Mouse (Mus musculus) liver, adult 2 months (tissue): ENCODE measurements around the gene Adgrg7. TPM values are rescaled to one million over a fixed set of nuclear protein-coding genes. Genes with fewer than 3 reads are reported as not detected.

Experiments
- DNase-seq: peaks from one replicate; pipeline ENCODE4 v3.0.0-alpha.2; 2011; ENCODE audit warnings: low read depth, low spot score; ENCODE audit errors: extremely low read depth
- H3K27ac ChIP-seq: fragments of 200-500 bp; replicated peaks from 2 replicates; pipeline ENCODE4 v1.5.1; 2012; ENCODE audit warnings: low read depth, mild to moderate bottlenecking, control low read depth, inconsistent platforms, low read length; ENCODE audit not compliant: insufficient read depth
- H3K27me3 ChIP-seq: fragments of 200-500 bp; 2 replicates; pipeline ENCODE4 v1.6.1; 2012; ENCODE audit warnings: mild to moderate bottlenecking, moderate library complexity, low read length, inconsistent platforms; ENCODE audit not compliant: control insufficient read depth, insufficient read depth
- H3K36me3 ChIP-seq: fragments of 200-500 bp; 2 replicates; pipeline ENCODE4 v1.6.1; 2012; ENCODE audit warnings: low read length, inconsistent platforms; ENCODE audit not compliant: control insufficient read depth, insufficient read depth
- H3K4me1 ChIP-seq: fragments of 200-500 bp; 2 replicates; pipeline ENCODE4 v1.6.1; 2011; ENCODE audit warnings: low read length; ENCODE audit not compliant: control insufficient read depth, insufficient read depth
- H3K4me3 ChIP-seq: fragments of 200-500 bp; 2 replicates; pipeline ENCODE4 v1.5.1; 2011; ENCODE audit warnings: low read depth, mild to moderate bottlenecking, control low read depth, low read length, moderate library complexity; ENCODE audit not compliant: insufficient read depth
- H3K79me2 ChIP-seq: fragments of 200-500 bp; 2 replicates; pipeline ENCODE4 v1.6.1; 2012; ENCODE audit warnings: inconsistent platforms, mild to moderate bottlenecking, low read length, moderate library complexity; ENCODE audit not compliant: control insufficient read depth, insufficient read depth
- H3K9ac ChIP-seq: fragments of 200-500 bp; 2 replicates; pipeline ENCODE4 v1.6.1; 2012; ENCODE audit warnings: low read depth, mild to moderate bottlenecking, control low read depth, inconsistent platforms, low read length
- CTCF ChIP-seq: fragments of 200-500 bp; IDR thresholded peaks from 2 replicates; pipeline ENCODE4 v1.5.1; 2011; ENCODE audit warnings: low read depth, low read length, control low read depth
- POLR2A ChIP-seq: fragments of 200-500 bp; IDR thresholded peaks from 2 replicates; pipeline ENCODE4 v1.6.1; 2011; ENCODE audit warnings: low read length, control low read depth; ENCODE audit not compliant: insufficient read depth; ENCODE audit errors: extremely low read depth
- WGBS: fragments of 180-500 bp; shearing (Covaris S2); methylation state at CpG from one replicate; pipeline ENCODE4 v1.1.7; 2018; 5-methylcytosine and 5-hydroxymethylcytosine counted together
- polyA plus RNA-seq: library from polyadenylated mRNA; depleted of rRNA; stranded (reverse); fragments of >200 nt; gene quantifications from 2 replicates; pipeline ENCODE4 v1.2.3, GENCODE M21; 2012; rRNA removed
- total RNA-seq: library from RNA; depleted of rRNA; stranded (reverse); fragments of >200 nt; gene quantifications from 2 replicates; pipeline ENCODE4 v1.2.3, GENCODE M21; 2014; rRNA removed

Adgrg7 gene
- total and polyA plus RNA-seq, 2 experiments, result 0.74 TPM; not detected in 1

DNA sequence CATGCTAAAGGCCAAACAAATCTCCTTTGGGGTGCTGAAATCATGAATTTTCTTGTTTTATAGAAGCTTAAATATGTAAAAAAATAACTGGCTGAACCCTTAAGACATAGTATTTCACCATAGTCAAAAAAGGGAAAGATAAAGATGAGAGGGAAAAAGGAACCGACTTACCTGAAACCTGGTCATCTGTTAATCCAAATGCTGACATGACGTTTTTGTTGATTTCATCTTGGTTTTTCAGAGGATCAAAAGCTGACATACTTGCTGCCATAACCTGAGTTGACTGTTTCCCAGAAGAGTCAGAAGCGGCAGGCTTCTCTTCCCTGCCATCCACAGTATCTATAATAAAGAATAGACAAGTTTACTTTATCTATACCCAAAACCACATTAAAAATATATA lies 94.8 kb downstream of the Adgrg7 start:
- H3K4me3 ChIP-seq, result no peak overlapping the region
- H3K79me2 ChIP-seq, result no peaks in the 10 kb centered on the region; the same call in 1 of the 2 replicates
- TF ChIP-seq CTCF (no peak), POLR2A (no peak)
- no peak for DNase-seq
- no peaks in the 10 kb centered on the region for H3K27me3 ChIP-seq
- H3K9ac ChIP-seq, result no peak overlapping the region
- WGBS, result 86% methylated on average over 3 of the region's 3 CpGs
- no peak overlapping the region for H3K27ac ChIP-seq
- H3K4me1 ChIP-seq, result no peaks in the 10 kb centered on the region
- H3K36me3 ChIP-seq, result peaks cover 57% of the 10 kb centered on the region

DNA sequence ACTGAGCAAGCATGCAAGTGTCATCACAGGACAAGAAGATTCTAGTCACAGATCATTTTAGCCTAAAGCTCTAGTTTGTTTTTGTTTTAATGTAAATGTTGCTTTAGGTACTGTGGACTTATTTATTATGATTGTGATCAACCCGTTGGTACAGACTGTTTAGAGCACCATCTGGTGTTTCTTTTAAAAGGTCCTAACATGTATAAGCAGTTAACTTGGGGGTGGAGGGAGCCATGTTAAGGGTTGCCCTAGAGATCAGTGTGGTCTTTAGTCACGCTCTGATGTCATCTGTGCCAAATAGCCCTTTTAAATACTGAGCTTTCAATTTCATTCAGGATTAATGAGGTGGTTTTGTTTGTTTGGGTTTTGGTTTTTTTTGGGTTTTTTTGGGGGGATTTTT lies 99.2 kb downstream of the Adgrg7 start:
- no peaks in the 10 kb centered on the region for H3K4me1 ChIP-seq
- peaks cover 62% of the 10 kb centered on the region for H3K36me3 ChIP-seq
- WGBS, result 90% methylated on average over 2 of the region's 2 CpGs
- H3K27me3 ChIP-seq, result no peaks in the 10 kb centered on the region
- H3K79me2 ChIP-seq, result no peaks in the 10 kb centered on the region
- no peak for TF ChIP-seq CTCF
- no peak for TF ChIP-seq POLR2A
- H3K27ac ChIP-seq, result no peak overlapping the region
- no peak overlapping the region for H3K4me3 ChIP-seq
- no peak for DNase-seq
- H3K9ac ChIP-seq, result no peak overlapping the region

GRCm38 (mm10) chr16:56690715-56691114 lies 104.9 kb downstream of the Adgrg7 start:
- no peak for DNase-seq
- H3K4me3 ChIP-seq, result no peak overlapping the region
- no peak overlapping the region for H3K9ac ChIP-seq
- H3K79me2 ChIP-seq, result no peaks in the 10 kb centered on the region
- 82% methylated on average over 7 of the region's 7 CpGs for whole genome bisulfite sequencing
- H3K27me3 ChIP-seq, result no peaks in the 10 kb centered on the region
- H3K27ac ChIP-seq, result no peak overlapping the region
- TF ChIP-seq POLR2A, result no peak
- no peak for TF ChIP-seq CTCF
- H3K36me3 ChIP-seq, result peaks cover 61% of the 10 kb centered on the region
- H3K4me1 ChIP-seq, result no peaks in the 10 kb centered on the region

DNA sequence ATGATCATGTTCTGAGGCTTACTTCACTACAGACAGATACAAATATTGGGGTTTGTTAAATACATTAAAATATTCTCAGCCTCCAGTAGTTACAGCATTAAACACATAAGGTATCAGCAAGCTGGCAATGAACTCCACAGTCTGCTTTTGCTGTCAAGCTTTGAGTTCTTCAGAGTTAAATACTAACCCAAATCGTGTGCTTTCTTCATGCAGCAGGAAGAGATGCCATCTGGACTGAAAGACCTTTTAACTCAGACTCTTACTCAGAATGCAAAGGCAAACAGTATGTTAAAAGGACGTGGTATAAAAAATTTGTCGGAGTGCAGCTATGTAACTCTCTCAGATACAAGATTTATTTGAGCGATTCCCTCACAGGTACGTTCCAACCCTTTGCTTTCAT lies 108.9 kb downstream of the Adgrg7 start:
- no peaks in the 10 kb centered on the region for H3K79me2 ChIP-seq
- H3K9ac ChIP-seq, result no peak overlapping the region
- 90% methylated on average over 5 of the region's 5 CpGs for WGBS
- no peaks in the 10 kb centered on the region for H3K4me1 ChIP-seq
- no peaks in the 10 kb centered on the region for H3K27me3 ChIP-seq
- no peak overlapping the region for H3K4me3 ChIP-seq
- H3K27ac ChIP-seq, result no peak overlapping the region
- TF ChIP-seq POLR2A (no peak), CTCF (no peak)
- DNase-seq, result no peak
- peaks cover 47% of the 10 kb centered on the region for H3K36me3 ChIP-seq

GRCm38 (mm10) chr16:56681010-56681645 lies 114.5 kb downstream of the Adgrg7 start:
- DNase-seq, result no peak
- 91% methylated on average over 8 of the region's 8 CpGs for WGBS
- no peaks in the 10 kb centered on the region for H3K79me2 ChIP-seq
- no peak overlapping the region for H3K27ac ChIP-seq
- no peak overlapping the region for H3K9ac ChIP-seq
- H3K4me3 ChIP-seq, result no peak overlapping the region
- H3K4me1 ChIP-seq, result no peaks in the 10 kb centered on the region
- H3K36me3 ChIP-seq, result peaks cover 14% of the 10 kb centered on the region
- no peaks in the 10 kb centered on the region for H3K27me3 ChIP-seq
- TF ChIP-seq CTCF (no peak), POLR2A (no peak)

DNA sequence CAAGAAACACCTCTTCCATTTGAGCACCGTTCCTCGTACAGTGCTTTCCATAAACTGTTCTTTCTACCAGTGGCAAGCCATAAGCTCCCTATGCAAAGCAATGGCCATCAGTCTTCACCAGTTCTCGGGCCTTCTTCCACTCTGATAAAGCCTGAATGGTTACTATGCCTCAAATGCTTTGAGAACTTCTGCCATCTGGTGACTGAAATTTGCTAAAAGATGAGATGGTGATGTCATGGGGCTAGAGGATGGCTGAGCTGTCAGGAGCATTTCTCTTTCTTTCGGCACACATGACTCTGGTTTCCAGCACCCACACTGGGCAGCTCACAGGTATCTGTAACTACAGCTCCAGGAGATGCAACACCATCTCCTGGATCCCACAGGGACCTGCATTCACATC lies 118.5 kb downstream of the Adgrg7 start:
- TF ChIP-seq POLR2A, result no peak
- peak; percentile 38; the same call in 1 of the 2 replicates for TF ChIP-seq CTCF
- 66% methylated on average over 4 of the region's 4 CpGs for WGBS
- Histone ChIP-seq H3K4me1 (no peaks in the 10 kb centered on the region), H3K27me3 (no peaks in the 10 kb centered on the region), H3K79me2 (no peaks in the 10 kb centered on the region), H3K4me3 (no peak overlapping the region), H3K9ac (no peak overlapping the region), H3K36me3 (no peaks in the 10 kb centered on the region), H3K27ac (no peak overlapping the region)
- peak; percentile 51 for DNase-seq

Other genes with a start within 250 kb of the Adgrg7 start
- 22.1 and 24.1 TPM in 2 replicates for gene Tfg, start 78.4 kb downstream of the Adgrg7 start, total RNA-seq
- gene Tfg, start 78.4 kb downstream of the Adgrg7 start, polyA plus RNA-seq, result 68.6 and 78.2 TPM in 2 replicates
- 0.28 and 0.67 TPM in 2 replicates for gene Tmem45a, start 90.3 kb upstream of the Adgrg7 start, total RNA-seq
- 0.15 and 0.26 TPM in 2 replicates for gene Tmem45a, start 90.3 kb upstream of the Adgrg7 start, polyA plus RNA-seq
- gene Lnp1, start 132.2 kb upstream of the Adgrg7 start, total RNA-seq, result not detected in 2 replicates
- gene Lnp1, start 132.2 kb upstream of the Adgrg7 start, polyA plus RNA-seq, result not detected in 2 replicates